Mouse (Mus musculus) kidney, adult 2 months (tissue): ENCODE measurements around the gene Pappa.

Source experiments
- CTCF ChIP-seq: fragments of 200-500 bp; conservative IDR thresholded peaks from 2 replicates; pipeline ENCODE4 v1.5.1; 2011; ENCODE audit warnings: low read depth, mild to moderate bottlenecking, control low read depth, low read length, moderate library complexity, mixed read lengths; ENCODE audit not compliant: insufficient read depth, insufficient read length
- POLR2A ChIP-seq: fragments of 200-500 bp; IDR thresholded peaks from one replicate; pipeline ENCODE4 v1.6.1; 2011; ENCODE audit warnings: low read depth, low read length, control low read depth

DNA sequence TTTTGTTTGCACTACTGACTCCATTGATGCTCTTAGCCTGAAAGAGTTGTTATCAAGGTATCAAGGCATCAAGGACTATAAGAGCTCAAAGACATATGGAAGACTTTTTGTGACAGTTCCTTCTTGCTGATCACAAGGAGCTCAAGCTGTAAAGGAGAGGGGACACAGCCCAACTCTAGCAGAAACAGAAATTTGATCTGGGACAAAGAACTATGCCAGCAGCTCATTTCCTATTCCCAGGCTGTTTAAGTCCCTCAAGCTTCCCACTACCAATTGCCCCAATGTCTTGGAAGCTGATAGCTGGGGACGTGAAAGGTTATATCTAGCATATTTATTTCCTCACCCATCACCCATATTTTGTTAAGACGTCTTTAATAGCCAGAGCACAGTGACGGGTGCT lies 39.7 kb downstream of the Pappa start:
- TF ChIP-seq CTCF (no peak), POLR2A (no peak)
